Mouse (Mus musculus) urinary bladder, postnatal 25 days (tissue): ENCODE measurements around the gene Il11ra2.
"Not testable (repeated sequence)": the region's sequence is repeated elsewhere in the genome, so short reads cannot be mapped to it uniquely, and the experiment has no call there.

ENCODE experiments used
- DNase-seq: peaks from one replicate; pipeline ENCODE4 v3.0.0; 2022; ENCODE audit warnings: low spot score

Il11ra2 gene

GRCm38 (mm10) chr4:42661793-42662192 lies at the start of gene Il11ra2:
Il11ra2 (minus strand) TSS chr4:42661893.
- DNase-seq = not testable (repeated sequence)

DNA sequence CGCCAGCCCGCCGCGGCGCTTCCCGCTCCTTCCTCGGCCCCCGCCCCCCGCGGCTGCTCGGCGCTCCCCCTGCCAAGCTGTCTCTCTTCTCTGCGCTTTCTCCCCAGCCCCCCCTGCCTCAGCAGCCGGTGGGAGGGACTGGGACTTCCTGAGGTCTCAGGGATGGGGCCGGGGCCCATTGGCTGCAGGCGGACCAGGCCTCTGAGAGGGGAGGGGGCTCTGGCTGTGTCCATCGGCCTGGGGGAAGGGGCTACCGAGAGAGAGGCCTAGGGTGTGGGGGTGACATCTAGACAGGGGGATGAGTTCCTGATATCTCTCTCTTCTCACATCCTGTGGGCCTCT lies 20.5 kb upstream of the Il11ra2 start:
- DNase-seq = not testable (repeated sequence)

DNA sequence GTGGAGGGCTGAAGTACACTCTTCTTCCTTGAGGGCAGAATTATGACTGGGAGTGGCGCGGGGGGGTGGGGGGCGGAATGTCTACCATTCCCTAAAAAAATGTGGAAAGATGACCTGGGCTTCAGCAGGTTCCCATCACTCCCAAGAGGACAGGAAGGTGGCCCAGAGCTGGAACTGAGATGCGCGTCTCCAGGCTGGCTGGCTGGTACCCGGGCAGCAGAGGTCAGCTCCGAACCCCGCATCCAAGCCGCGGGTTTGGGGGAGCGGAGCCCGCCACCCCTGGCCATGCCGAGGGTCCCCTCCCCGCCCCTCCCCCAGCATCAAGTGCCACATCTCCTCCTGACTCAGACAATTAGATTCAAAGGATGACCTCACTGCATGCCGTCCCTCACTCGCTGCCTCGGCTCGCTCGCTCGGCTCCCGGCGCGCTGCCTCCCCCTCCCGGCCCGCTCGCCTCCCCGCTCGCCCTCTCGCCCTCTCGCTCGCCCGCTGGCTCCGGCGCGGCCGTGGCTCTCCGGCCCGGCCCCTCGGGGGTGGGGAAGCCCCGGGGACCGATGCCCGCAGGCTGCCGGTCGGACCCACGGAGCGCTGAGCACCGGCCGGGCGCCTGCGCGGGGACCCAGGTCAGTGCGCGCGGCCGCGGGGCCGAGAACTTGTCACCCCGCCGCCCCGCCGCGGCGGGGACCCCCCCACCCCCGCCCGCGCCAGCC lies 19.9 kb upstream of the Il11ra2 start:
- not testable (repeated sequence) for DNase-seq

DNA sequence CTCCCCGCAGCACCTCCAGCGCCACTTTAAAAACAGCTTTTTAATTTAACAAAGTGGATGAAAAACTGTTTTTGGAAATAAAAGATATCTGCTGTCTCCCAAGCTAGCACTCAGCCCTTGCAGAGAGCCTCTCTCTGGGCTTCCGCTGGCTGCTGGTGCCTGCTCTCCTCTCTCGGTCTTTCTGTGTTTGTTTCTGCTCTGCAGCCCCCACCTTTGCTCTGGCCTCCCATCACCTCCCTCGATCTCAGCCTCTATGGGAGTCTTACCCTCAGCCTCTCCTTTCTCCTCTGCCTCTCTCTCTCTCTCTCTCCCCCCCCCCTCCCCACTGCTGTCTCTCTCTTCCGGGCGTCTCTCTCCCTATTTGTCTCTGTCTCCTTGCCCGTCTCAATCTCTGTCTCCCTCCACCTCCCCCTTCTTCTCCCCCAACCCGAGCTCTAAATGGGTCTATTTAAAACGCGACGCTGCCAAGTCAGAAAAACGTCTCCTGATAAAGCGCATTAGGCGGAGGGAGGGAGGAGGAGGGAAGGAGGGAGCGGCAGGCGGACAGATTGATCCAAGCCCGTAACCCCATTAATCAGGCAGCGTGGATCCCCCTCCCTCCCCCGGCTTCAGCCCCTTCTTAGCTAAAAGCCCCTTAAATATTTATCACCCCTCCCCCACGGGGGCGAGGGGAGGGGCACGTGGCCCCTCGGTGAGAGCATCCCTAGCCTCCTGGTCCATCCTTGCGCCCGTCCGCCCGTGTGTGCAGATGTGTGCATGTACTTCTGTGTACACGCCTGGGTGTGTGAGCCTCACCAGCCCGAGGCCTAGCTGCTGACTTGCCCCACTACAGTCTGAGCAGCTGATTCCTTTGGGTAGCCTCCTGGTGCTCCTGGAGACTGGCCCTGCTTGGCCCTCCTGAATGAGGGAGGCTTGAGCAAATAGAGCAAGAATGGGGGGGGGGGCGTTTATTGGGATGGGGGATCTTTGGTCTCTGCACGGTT lies 19.0 kb upstream of the Il11ra2 start:
- DNase-seq = not testable (repeated sequence)

DNA sequence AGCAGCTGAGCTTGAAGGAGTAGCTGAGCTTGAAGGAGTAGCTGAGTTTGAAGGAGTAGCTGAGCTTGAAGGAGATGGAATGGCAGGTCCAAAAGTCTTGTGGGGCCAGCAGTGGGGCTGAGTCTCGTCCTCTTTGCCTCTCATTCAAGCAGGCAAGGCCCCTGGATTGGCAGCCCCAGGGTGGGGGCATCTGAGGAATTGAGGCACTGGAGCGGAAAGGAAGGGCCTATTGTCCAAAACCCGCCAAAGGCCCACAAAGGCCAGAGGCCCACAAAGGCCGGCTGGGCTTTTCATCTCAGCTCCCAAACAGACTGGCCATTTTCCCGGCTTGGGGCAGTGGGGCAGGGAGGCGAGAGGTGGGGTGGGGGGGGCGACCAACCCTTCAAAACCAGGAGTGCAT lies 17.7 kb upstream of the Il11ra2 start:
- not testable (repeated sequence) for DNase-seq

- not testable (repeated sequence) for DNase-seq
Measured at GRCm38 (mm10) chr4:42675415-42675814, 13.7 kb upstream of the Il11ra2 start.

DNA sequence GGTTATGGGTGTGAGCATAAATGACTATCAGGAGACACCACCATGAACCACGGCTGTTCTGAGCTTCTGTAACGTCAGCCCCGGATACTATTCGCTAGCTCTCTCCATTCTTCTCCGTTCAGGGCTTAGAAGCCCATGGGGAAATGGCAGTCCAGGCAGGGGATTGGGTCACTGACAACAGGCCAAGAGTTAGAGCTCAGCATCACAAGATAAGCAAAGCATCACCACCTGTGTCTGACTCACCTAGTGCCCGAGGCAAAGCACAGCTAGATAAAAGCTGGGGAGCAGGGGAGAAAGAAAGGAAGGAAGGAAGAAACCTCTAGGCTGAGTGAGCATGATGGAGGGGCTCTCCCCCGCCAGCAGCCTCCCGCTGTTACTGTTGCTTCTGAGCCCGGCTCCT lies 6.7 kb downstream of the Il11ra2 start, which contains the start of gene Ccl27b:
Ccl27b (plus strand) TSS at position 301 of the 400 bp plus-strand sequence.
- DNase-seq = not testable (repeated sequence)

DNA sequence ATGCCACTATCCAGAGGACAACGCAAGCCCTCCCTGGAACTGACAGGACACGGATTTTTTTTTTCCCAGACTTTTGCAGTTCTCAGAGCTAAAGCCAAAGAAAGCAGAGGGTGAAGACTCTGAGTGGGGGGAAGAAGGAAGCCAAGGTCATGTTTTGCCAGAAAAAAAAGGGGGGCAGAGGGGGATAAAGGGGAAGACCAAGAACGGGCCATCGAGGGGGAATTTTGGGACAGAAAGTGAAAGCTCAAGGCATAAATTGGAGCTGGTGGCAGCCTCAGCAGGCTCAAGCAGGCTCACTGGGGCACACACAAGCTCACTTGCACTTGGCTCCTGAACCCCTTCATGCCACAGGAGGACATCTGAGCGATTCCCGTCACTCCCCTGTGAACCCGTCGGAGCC lies 32.3 kb downstream of the Il11ra2 start, which contains the start of gene Gm2564:
Gm2564 (plus strand) TSS at position 301 of the 400 bp plus-strand sequence.
- not testable (repeated sequence) for DNase-seq

- DNase-seq = not testable (repeated sequence)
Measured at GRCm38 (mm10) chr4:42611895-42612294, 49.8 kb downstream of the Il11ra2 start, which contains the start of gene Gm10591. Gm10591 (plus strand) TSS chr4:42612195.
